Mouse (Mus musculus) thymus, postnatal 36 days (tissue): ENCODE results near the gene Six1.

Source experiments
- DNase-seq, 2 experiments: peaks; one replicate each; pipeline ENCODE4 v3.0.0; 2022; ENCODE audit warnings: mixed read lengths in 2 of 2

Six1 gene

GRCm38 (mm10) chr12:73049520-73050225 lies 4.0 kb downstream of the Six1 start:
- DNase-seq = no peak

- DNase-seq = no peak
Observed at GRCm38 (mm10) chr12:73048537-73048936, 5.2 kb downstream of the Six1 start.

DNA sequence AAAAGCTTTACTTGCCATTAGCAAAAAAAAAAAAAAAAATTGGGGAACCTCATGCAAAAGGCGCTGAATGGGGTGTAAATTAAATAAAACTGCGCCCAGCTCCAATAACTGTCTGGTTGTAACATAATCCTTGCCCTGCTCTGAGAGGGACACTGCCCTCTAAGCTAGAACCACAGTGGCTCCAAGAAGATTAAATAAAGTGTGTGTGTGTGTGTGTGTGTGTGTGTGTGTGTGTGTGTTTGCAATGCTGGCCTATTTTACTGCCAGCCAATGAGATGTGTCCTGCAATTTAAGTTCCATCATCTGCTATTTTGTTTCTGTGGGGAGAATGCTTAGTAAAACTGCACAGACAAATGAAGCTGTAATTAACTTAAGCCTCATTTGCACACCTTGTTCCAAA lies 6.1 kb downstream of the Six1 start:
- DNase-seq = no peak

GRCm38 (mm10) chr12:73046607-73047180 lies 7.0 kb downstream of the Six1 start:
- peak; percentile 71 to 72 for DNase-seq

- DNase-seq = peak in 1 of 2 experiments; percentile 38
Observed at GRCm38 (mm10) chr12:73045724-73046606, 7.7 kb downstream of the Six1 start.

GRCm38 (mm10) chr12:73045046-73045723 lies 8.5 kb downstream of the Six1 start:
- DNase-seq = peak in 1 of 2 experiments; percentile 38

GRCm38 (mm10) chr12:73044221-73045045 lies 9.3 kb downstream of the Six1 start:
- no peak for DNase-seq

- DNase-seq = no peak
Observed at GRCm38 (mm10) chr12:73043396-73044167, 10.1 kb downstream of the Six1 start.

DNA sequence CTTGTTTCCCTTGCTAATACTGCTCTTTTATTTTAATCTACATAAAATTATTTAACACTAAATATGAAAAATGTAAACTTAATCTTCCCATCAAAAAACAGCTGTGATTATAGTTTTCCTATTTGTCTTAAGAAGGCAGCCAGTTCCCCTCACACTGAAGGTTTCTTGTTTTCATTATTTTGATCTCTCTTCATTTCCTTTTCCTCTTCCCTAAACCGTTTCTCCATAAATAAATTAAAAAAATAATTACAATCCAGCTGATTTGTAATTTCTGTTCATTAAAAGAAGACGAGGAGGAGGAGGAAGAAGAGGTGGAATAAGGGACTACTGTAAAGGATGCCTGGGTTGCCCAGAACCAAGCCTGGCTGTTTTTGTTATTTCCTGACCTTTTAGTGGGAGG lies 10.8 kb downstream of the Six1 start:
- no peak for DNase-seq

DNA sequence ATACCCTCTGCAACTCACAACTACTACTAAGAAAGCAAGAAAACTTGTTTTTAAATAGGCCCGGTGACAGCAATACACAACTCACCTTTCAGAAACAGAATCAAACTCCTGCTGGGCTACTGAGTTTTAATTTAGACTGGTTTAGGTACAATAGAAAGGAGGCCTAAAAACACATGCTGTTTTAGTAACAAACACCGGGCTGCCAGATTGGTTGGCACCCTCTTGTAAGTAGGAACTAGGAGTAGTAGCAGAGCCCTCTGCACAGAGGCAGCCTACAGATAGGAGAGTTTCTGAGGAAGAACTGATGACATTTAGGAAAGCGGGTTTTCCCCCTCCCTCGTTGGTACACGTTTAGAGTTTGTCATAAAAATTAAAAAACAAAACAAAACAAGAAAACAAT lies 11.3 kb downstream of the Six1 start:
- no peak for DNase-seq

- DNase-seq = no peak
Observed at GRCm38 (mm10) chr12:73041256-73041630, 12.4 kb downstream of the Six1 start.

DNA sequence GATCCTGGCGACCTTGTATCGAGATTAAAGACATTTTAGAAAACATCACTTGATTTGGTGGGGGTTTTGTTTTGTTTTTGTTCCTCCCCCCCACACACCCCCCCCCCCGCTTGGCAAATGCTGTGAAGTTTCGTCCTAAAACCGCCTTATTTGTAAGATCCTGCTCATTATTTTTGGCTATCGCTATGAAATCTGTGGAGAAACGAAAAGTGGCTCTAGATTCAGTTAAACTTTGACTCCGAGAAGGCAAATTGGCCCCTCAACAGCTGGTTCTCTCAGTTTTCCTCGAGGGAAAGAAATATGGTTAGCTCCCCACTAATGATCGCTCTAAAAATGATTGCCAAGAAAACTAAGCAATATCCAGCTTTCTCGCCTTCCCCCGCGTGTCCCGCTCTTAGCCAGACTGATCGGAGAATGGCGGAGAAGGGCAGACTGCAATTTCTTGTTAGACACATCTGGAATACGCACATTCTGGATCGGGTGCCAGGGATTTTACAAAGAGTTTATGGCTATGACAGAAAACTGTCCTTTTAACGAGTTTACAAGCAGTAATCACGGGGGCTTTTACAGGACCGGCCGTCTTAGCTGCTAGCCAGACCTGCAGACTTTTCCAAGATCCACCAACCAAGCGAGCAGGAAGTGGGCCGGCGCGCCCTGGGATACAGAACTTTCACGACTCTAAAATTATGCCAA lies 13.0 kb downstream of the Six1 start:
- no peak for DNase-seq

GRCm38 (mm10) chr12:73039939-73040562 lies 13.6 kb downstream of the Six1 start:
- DNase-seq = no peak

- DNase-seq = no peak
Observed at GRCm38 (mm10) chr12:73038992-73039938, 14.4 kb downstream of the Six1 start.

- no peak for DNase-seq
Observed at GRCm38 (mm10) chr12:73038441-73038991, 15.2 kb downstream of the Six1 start.

DNA sequence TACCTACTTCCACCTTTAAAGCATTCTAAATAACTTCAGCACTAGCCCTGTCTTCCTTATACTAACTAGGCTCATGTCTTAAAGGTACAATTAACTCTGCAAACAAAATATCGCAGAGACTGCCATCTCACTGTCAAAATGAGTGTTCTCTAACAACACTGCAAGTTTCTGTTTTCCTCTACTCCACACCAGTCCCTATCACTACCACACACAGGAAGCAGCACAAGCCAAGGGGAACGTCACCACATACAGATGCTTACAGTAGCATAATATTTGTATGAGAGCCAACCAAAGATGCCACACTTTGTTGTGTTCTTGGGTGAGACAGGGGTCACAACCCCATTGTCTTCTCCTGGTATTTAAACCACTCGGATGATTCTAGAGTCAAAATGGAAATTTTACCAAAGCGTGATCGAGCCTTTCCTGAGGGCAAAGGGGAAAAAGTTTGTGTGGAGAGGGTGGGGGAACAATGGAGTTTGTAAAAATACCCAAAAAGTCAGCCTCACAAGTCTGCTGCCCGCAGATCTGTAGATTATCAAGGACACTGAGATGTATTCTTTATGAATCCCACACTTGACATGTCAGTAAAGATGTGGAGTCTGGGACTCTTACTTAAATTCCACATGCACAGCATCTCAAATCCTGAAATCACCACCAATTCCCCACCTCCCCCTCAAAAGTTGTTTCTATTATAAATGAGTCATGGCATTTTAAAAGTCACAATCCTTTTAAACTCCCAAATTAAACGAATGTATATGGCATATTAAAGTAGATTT lies 16.1 kb downstream of the Six1 start:
- DNase-seq = no peak

DNA sequence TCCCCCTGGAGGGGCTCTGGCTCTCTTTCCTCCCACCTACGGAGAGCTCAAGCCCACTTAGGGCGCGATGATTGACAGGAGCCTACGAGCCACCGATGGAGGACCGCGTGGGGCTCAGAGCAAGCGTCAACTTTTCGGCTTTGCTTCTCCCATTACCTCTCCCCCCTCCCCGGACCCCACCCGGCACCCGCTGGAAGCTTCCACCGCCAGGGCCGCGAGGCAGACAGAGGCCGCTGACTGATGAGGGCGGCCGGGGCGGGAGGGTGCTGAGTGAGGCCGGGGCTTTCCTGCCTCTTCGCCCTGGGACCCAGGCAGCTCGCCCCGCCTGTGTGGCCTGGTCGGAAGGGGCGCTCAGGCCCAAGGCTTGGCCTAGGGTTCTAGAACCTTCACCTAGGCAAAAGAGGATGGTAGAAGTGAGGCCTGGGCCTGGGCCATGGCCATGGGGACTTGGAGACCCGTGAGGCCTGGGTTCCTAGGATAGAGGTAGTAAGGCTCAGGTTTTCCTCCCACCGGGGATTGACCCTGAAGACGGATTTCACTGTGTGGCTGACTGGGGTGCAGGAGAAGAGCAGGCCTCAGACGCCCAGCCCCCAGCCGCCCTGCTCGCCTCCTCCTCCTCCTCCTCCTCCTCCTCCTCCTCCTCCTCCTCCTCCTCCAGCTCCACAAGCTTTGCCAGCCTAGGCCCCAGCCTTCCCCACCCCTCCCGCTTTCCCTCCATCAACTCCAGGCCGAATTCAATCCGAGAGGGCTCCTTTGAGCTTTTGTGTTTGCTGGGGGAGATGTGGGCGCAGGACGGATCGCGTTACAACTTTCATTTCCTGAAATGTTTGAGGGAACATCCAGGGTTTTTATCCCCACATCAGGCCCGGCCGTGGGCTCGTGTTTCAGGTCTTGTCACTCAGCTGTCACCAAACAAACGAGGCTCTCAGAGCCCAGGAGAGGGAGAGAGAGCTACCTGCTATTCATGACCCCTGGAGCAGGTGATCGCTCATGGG lies 18.5 kb downstream of the Six1 start:
- DNase-seq = no peak
